Mouse (Mus musculus) regulatory T cell (primary cell): ENCODE measurements around the gene Fars2.

ENCODE experiments used
- in situ Hi-C: fragments of 300-600 bp; cut with MboI, MseI; formaldehyde crosslinking; loops from one replicate; pipeline ENCODE4 v1.15.1; 2025; ENCODE audit warnings: high pct_unique_total_duplicates

Fars2 gene

DNA sequence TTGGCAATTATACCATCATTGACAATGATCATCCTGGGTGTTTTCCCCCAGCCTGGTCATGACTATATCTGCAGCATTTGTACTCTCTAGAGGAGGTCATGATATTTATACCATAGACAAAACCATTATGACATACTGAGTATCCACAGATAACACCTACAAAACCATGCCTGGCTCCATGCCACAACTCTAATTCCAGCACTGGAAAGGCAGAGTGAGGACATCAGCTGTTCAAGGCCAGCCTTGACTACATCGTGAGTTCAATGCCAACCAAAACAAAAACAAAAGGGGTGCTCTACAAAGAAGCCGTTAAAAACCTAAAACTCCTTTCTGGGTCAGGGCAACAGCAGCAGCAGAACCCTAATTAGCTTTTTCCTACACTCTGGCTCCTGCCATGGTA is 392.9 kb downstream of the Fars2 start:
- in situ Hi-C loops, result no loop called here

DNA sequence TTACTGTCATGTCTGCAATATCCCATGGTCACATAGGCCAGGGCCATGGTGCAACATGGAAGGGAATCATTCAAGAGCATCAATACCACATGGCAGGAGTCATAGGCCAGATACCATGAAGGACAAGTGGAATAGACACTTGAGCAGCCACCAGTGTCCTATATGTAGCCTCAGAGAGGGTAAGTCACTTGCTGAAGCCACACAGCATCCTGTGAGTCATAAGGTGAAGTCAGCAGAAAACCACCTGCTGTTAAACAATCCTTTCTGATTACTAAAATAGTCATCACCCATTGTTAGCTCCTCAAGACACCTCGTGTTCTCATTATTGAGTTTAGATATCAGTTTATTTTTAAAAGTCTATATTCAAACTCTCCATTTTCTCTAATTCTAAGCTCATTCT is 395.9 kb downstream of the Fars2 start:
- in situ Hi-C loops, result no loop called here

DNA sequence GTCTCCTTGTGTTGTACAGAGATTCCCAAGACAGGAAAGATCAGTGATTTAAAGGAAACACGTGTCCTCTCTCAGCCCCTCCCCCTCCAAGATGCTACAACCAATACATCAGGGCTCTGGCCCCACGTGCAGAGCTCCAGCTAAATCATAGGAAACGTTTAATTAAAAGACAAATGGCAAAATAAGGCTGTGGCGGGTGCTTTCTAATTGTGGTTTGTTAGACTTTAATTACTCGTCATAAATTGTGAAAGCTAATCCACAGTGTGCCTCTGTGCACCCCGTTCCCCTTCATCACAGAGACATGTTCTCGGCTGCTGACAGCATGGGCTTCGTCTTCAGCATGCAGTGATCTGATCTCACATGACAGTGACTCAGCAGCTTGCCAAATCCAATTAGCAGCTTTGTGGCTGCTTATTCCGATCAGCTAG is 400.9 kb downstream of the Fars2 start:
- in situ Hi-C loops, result no loop called here

DNA sequence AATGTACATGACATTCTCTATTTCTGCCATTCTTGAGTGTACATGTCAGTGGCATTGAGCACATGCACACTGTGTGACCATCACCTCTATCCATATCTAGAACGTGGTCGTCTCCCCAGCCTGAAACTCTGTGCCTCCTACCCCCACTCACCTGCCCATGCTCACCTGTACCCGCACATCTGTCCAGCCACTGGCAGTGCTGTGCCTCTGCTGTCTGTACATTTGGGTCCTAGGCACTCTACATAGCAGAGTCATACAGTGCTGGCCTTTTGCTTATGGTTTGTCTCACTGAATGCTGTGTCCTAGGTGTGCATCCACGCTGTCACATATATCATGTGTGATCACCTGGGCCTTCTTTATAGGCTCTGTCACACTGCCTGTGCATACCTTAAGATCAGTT is 410.5 kb downstream of the Fars2 start:
- in situ Hi-C loops, result no loop called here

DNA sequence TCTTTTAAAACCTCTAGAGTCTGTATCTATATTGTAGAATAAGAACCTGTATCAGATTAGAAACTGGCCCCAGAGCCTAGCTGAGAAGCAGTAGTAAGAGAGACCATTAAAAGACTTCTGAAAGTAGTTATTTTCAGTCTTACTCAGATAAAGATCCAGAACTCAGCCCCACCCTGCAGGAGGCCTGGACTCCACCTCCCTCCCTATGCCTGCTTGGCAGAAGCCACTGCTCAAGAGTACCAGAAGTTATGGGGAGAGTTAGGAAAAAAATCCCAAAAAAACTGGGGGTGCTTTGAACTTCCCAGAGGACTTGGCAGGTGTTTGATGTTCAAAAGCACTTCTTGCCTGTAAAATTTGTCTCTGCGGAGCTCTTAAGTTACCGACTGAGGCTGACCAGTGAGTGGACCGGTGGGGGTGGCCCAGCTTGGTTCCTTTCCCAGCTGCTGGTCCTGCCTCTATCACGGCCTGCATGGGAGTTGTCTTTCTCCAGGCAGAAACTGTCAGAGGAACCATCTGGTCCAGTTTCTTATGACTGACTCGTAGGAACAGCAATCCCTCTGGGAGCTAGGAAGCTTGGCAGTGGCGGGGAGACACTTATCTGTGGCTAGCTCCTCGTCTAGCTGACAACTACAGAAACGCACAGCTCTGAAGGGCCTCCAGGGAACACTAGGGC is 411.1 kb downstream of the Fars2 start:
- in situ Hi-C loops, result no loop called here

DNA sequence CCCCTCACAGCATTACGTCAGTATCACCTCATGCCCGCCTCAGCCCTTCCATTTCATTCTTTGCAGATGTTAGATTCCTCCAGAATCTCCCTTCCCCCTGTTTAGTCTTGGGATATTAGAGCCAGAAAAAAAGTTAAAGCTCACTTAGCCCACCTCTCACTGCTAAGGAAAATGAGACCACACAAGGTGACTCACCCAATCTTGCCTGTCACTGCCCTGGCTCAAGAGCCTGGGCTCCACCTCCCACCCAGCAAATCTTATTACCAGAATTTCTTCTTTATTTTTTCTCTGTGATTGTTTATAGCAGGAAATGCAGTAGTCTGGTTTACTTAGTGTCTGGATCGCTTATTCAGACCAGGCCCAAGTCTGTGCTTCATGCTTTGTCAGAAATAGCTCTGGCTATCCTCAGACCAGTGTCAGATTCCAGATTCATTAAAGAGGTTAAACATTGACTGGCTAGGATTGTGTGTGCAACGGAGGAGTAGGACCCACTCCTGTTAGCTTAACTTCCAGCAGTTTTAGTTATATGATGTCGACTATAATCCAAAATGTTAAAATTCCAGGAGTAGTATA is 412.3 kb downstream of the Fars2 start:
- in situ Hi-C loops, result no loop called here

DNA sequence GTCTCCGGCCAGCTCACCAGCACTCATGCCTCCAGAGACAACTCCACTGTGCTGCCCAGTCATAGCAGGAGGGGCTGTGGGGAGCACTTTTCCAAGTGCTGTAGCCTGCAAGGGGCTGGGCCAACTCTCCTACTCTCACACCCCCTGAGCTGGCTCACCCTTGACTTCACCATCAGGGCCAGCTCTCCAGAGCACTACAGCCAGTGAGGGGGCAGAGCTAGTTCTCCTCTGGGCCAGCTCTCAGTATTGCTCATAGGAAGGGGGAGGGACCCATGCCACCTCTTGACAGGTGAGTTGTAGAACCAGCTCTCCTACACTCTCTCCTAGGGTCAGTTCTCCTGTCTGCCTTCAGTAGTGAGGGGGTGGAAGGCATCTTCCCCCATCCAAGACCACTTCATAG is 413.6 kb downstream of the Fars2 start:
- in situ Hi-C loops, result no loop called here

DNA sequence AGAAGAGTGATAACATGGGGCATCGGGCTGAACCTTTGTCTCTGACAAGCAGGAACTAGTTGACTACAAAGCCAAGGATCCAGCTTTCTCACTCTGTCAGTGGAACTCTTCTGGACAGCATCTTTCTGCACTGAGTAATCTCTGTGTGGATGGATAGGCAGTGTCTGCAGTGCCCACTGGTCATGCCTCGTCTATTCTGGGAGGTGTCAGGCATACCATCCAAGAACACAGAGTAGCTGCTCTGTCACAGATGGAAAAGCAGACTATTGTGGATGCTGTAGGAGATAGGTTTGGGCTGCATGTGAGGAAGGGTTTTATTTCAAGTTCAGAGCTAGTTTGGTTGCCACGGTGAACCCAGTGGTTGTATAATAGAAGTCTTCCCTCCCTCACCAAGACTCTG is 414.7 kb downstream of the Fars2 start:
- in situ Hi-C loops, result no loop called here

DNA sequence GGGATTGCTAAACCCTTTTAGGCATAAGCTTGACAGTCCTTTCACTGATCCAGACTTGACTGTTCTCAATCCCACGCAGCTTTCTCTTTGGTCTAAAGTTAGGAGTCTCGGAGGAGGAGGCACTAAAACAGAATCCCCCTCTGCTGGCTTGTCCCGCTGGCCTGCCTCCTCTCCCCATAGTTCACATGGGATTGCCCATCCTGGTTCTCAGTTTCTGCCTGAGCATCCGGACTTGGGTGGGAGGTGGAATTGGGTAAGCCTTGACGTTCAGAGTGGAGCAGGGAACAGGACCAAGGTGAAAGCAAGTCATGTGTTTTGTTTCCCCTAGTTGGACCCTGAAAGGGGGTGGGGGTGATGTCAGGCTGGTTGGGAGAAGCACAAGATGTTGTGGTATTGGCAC is 415.9 kb downstream of the Fars2 start:
- in situ Hi-C loops, result no loop called here

DNA sequence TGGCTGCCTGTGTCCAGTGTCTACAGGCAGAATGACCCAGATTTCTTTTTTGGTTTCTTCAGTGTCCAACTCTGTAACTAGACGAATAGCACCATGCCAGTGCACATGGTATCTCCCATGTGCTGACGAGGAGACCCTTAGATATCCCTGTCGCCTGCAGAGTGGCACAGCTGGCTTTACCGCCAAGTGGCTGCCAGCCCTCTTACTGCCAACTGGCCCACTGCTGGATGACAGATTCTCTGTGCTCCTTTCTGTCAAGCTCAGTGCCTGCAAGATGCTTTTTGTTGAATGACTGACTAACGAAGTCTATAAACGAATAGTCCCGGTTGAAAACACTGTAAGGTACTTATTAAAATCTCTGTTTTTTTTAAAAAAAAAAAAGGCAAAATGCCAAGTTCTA is 416.3 kb downstream of the Fars2 start:
- in situ Hi-C loops, result no loop called here

DNA sequence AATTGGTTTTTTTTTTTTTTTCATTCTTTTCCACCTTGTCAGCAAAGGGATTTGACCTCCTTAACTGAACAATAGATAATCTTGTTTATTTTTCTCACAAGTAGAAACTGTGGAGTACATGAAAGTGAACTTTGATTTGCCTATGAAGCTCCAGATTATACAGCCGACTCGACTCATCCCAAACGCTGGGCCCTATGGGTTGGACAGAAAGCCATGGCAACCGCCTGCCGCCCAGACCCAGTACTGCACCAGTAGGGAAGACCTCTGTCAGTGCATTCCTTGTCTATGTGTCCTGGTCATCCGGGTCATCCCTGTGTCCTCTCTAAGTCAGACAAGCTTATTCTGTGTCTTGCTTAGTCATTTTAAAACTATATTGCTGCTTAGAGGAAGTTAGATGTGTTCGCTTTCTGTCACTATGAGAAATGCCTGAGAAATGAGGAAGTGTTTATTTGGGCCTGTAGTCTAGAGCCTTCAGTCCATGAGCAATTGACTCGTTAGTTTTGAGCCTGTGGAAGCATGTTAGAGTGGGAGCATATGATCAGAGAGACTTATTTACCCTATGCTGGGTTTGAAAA is 416.8 kb downstream of the Fars2 start:
- in situ Hi-C loops, result no loop called here

DNA sequence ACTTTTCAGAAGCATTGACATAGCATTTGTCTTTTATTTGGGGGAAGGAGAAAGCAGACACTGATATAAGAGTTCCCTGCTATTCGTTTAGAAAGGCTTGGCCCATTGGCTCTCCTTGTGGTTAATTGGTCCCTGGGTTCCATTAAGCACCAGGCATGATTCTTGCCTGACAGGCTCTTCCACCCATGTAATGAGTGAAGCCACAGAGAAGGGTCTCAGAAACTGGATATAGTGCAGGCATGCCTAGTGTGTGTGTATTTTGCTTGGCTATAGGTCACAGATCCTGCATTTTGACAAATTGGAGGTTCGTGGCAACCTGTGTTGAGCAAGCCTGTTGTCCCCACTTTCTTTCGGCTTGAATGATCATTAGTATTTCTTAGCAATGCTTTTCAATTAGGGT is 420.4 kb downstream of the Fars2 start:
- in situ Hi-C loops, result no loop called here

DNA sequence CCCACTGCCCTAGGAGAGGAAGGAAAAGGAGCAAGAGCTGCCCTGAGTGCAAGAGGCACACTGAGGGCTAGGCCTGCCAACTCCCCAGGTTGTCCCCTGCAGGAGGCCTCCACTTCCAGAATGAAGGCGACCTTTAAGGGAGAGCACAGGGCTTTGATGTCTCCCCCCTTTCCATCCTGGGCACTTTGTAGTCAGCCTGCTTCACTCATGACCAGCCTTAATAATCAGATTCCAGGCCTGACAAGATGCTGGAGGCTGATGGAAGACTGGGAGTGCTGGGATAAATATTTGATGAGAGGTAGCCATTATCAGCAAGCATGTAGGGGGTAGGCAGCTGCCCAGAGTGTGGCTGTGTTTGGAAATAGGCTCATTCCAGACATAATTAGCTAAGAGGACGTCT is 421.2 kb downstream of the Fars2 start:
- in situ Hi-C loops, result no loop called here

DNA sequence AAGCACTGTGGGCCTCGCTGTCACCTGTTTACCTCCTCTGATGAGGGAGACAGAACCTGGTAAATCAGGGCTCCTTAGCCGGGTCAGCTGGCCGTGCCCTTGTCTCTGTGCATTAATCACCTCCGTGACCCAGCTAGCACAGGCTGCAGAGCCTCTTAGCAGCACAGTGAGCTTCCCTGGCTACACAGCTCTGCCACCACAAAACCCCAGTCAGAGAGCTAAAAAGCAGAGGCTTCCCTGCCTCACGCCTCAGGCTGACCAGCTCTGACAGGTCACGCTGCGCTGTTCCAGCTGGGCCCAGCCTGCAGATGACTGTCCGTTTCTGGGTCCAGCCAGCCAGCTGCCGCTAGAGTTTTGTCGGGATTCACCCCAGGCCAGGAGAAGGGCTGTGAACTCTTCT is 423.0 kb downstream of the Fars2 start:
- in situ Hi-C loops, result no loop called here

DNA sequence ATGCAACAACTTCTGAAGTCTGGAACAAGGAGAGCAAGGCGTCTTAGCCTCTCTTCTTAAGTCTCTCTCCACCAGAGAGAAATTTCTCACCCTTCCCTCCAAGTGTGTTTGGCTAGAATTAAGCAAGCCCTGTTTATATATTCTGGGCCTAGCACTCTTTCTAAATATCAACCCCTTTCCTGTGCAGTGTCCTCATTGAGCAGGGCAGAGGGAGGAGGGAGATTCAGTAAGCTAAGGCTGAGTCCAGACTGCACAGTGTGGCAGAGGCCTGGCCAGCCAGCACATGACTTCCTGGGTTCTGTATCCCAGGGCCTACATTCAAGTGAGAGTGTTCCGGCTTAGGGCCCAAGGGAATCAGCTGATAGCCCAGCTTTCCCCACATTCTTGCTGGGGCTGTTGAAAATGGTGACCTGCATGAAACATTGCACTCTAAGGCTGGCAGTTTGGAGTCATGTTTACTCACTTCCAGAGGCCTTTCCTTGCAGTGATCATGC is 424.1 kb downstream of the Fars2 start:
- in situ Hi-C loops, result no loop called here

DNA sequence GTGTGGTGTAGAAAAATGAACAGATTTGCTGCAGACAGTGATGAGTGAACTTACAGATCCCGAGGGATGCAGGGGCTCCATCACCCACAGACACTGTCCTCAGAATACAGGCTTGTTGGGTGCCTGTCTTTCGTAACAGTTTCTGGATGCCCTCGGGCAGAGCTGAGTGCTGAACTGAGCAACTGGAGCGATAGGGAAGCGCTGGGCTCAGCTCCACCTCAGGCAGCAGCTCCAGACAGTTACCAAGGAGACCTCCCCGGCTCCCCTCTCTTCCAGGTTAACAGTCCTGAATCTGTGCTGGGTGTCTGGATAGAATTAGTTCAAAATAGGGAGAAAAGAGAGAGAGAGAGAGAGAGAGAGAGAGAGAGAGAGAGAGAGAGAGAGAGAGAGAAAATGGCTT is 433.5 kb downstream of the Fars2 start:
- in situ Hi-C loops, result no loop called here

DNA sequence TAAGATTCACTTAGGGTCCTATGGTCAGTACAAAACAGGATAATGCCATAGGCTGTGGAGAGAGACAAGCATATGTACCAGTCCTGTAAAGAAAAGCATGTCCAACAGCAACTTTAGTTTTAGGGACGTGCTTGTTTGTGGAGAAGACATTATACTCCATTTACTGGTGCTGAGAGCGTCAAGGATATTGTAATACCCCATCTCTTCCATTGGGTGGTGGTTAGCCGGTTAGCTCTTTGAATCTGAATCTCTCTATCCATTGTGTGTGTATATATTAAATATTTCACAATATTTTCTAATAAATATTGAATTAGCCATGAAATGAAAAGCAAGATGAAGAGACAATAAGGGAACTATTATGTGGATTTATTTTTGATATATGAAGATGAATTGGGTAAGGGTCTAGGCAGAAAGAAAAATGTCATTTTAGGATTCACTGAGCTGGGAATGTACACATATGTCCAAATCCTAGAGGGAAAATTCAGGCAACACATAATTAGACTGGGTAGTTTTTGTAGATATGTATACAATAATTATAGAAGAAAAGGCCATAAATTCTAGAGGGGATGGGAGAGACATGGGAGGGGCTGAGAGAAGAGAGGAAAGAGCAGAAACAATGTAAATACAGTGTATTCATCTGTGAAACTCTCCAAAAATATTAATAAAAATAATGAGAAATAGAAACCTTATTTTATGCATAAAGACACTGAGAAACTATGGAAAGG is 435.5 kb downstream of the Fars2 start:
- in situ Hi-C loops, result no loop called here

DNA sequence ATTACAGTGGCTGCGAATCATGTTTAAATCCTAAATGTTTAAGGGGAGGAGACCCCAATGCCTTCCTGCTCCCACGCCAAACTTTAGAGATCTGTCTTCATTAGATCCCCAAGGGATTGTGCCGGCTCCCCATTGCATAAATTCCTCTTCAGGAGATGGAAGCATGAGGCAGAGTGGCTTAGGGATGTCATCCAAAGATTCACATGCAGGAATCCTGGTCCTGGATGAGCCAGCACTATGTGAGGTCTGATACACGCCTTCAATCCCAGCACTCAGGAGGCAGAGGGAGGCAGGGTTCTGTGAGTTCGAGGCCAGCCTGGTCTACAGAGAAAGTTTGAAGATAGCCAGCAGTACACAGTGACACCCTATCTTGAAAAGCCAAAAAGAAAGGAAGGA is 436.0 kb downstream of the Fars2 start:
- in situ Hi-C loops, result no loop called here

DNA sequence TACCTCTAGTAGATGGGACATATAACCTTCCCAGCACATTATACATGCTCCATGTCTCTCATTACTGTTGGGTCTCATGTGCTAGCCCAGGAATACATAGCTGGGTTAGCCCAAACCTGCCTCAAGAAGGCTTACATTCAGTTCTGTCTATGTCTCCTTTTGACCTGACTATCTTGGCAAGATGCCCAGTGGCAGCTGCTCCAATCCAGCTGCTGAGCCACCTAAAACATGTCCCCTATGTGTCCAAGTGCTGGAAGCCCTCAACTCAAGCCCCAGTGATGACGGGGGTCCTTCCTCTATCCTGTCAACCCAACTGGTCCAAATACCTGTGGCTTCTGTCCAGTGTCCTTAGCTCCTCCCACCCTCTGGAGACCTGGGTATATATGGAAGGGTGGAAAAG is 437.5 kb downstream of the Fars2 start:
- in situ Hi-C loops, result no loop called here

DNA sequence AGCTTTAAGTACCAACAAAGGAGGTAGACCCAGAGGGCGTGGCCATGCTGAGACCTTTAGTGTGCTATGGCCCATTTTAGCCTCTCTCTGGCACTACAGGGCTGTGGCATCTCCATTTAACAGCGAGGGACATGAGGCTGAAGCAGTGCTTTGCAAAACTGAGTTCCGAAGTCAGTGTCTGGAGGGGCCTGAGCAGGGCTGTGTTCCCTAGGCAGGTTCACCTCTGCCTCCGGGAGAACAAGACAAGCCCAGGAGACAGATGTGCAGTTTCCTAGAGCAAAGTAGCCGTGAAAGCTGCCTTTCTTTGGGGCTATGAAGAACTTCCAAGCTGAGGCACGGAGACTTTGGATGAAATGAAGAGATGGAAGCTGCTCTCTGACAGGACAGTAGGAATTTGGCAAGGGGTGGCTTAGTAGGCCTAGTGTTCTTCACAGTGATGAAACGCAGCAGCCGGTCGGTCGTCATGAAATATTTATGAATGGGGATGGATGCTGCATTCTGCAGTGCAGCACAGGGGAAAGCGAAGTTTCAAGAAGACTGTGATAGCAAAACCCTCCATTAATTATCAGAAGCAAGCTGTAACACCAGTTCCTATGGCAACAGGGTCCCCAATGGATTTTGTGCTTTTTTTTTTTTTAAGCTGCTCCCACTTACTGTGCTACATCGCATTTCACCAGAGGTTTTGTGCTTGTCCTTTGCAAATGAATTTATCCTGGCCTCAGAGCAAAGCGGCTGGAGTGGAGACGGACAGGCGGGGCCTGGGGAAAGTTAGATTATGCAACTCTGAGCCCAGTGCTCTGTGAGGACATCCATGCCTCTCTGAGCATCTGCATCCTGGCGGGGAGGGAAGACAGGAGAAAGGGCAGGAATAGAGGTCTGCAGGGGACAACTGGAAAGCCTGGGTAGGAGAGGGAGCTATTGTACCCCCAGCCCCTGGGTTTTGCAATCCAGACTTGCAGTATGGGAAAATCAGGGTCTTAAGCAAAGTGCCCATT is 445.5 kb downstream of the Fars2 start:
- in situ Hi-C loops, result no loop called here

DNA sequence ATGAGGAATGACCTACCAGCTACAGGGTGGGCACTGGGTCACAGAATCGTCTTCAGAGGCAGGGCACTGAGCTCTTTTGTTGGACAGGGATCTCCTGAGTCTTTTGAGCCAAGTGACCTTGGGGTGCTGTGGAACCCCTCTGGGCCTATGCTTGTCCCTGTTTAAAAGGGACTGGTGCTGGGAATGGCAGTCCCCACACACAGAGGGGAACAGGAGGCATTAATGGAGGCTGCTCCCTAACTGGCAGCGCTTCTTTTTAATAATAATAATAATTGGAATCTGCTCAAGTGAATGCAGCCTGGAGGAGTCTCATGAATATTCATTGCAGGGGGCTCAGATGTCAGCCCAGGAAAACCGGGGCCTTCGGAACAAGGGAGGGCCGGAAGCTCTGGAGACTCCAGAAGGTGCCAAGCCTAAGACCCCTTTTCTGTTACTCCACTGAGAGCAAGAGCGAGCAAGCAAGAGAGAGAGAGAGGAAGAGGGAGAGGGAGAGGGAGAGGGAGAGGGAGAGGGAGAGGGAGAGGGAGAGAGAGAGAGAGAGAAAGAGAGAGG is 447.6 kb downstream of the Fars2 start:
- in situ Hi-C loops, result no loop called here
